Mouse (Mus musculus) inflammation-experienced regulatory T-cells, adult 6 months (primary cell): ENCODE results near the gene Gm11020. TPM values are rescaled to one million over a fixed set of nuclear protein-coding genes. Genes with fewer than 3 reads are reported as not detected.

Experiments
- ATAC-seq: one replicate; pipeline ENCODE4 v1.8.0; 2017
- polyA plus RNA-seq, 3 experiments: library from polyadenylated mRNA; unstranded; fragments of 100-300 nt; shearing (Covaris generic); gene quantifications; one replicate each; pipeline ENCODE4 v1.2.1; 2017

Gene Gm11020
- polyA plus RNA-seq, 3 experiments from 2014 or later, result not detected

- no peak for ATAC-seq
These were observed 21.1 kb downstream of the Gm11020 start for GRCm38 (mm10) chr8:104342426-104342825.

DNA sequence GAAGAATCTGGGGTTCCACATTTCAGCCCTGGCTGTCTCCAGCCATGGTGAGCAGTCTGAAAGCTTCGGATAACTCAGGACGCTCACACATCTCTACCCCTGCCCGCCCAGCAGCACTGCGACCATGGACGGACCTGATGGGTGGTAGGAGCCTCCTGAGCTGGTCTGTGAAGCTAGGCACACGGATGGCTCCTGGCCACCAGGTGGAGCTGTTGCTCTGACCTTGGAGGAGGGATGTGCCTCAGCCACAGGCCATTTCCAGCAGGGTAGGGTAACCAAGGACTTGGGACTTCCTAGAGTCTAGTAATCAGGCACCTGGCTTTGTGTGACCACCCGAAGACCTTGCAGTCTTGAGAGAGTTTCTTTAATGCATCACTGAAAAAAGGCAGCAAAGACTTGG, 22.6 kb downstream of the Gm11020 start:
- ATAC-seq, result peak; percentile 65

DNA sequence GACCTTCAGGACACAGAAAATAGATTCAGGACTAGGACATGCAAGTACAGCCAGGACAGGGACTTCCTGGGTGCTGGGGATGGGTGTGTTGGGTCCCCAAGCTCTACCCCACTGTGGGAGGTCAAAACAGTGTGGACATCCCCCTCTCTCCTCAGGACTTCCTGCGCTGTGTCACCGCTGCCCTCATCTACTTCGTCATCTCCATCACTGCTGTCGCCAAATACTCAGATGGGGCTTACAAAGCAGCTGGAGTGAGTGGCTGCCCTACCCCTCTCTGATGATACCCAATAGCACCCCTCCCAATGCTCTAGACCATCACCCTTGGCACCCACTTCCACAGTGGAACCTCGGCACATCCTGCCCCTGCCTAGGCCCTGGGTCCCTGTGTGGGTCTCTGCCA, 23.3 kb downstream of the Gm11020 start:
- no peak for ATAC-seq

- ATAC-seq, result no peak
These were observed 25.3 kb downstream of the Gm11020 start for GRCm38 (mm10) chr8:104346706-104347105.

DNA sequence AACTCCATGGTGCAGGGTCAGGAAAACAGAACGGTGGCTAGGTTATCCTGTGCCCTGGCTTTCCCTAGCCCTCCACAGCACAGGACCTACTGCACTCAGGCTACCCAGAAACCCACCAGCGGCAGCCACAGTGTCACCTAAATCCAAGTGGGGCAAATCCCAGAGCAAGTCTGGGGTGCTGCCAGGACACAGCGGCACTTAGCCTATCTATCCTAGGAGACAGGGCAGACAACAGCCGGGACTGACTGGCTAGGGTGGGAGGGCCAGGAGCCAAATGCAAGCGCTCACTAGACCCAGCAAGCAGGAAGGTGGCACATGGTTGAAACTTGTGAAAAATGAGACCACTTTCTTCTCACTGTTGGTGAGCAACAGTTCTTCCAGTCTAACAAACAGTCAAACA, 27.6 kb downstream of the Gm11020 start:
- no peak for ATAC-seq

DNA sequence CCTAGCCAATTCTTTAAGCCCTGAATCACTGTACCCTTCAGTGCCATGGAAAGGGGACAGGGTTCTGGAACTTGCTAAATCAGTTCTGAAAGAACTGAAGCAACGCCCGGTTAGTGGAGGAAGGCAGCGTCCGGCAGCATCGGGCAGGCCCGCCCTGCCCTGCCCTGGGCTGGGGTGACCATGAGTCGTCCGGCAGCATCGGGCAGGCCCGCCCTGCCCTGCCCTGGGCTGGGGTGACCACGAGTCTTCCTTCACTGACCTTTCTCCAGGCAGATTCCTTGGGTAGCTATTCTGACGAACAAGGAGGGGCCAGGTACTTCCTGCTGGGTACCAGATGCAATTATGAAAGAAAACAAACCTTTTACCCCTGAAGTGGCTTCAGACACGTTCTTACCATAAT, 28.7 kb downstream of the Gm11020 start:
- no peak for ATAC-seq

- ATAC-seq, result no peak
These were observed 31.8 kb downstream of the Gm11020 start for GRCm38 (mm10) chr8:104353186-104353585.

DNA sequence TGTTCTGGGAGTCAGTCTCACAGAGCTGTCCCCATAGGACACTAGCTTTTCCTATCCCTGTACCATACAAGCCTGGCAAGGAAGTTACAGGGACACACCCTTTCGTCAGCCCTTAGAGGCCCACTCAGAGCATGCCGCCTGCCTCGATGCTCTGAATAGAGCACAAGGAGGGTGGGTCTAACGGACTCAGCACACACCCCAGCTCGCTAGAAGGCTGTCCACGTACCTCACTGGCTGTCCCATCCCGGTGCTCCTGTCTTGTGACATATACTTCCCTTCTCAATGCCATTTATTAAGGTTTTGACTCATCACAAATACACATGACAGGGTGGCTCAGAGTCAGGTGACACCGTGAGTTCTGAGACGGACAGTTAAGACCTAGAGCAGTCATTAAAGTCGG, 33.1 kb downstream of the Gm11020 start:
- ATAC-seq, result no peak

GRCm38 (mm10) chr8:104358637-104359036, 37.3 kb downstream of the Gm11020 start:
- ATAC-seq, result no peak

- no peak for ATAC-seq
These were observed 38.5 kb downstream of the Gm11020 start for GRCm38 (mm10) chr8:104359778-104360456.

DNA sequence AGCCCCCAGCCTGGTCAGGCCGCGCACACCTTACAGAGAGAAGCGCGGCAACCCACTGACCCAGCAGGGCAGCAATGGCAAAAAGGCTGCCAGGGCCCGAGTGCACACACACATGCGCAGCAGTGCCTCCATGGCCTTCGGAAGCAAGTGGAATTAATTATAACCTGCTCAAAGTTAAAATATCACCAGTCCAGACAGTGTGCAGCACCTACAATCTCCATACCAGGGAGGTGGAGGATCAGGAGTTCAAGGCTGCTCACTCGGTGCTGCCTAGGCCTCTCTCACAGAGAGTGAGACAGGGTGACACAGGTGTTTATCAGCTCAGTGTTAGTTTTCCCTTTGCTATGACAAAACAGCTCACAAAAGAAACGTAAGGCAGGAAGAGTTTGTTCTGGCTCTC, 44.3 kb downstream of the Gm11020 start:
- no peak for ATAC-seq

DNA sequence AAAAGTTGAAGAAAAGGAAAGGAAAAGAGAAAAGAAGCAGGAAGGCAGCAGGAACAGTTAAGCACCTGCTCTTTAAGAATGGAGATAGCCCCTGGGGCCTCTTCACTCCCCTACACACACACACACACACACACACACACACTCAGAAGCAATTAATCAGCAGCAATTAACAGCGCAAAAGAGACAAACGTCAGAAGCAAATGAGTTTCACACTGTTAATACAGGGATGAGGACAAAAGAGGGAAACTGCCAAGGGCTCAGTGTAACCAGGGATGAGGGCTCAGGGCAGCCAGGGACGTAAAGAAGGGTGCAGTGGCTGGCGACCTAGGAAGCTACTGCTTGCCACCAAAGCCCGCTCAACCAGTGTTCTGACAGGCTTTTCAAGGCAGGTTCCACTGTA, 46.0 kb downstream of the Gm11020 start:
- ATAC-seq, result no peak

DNA sequence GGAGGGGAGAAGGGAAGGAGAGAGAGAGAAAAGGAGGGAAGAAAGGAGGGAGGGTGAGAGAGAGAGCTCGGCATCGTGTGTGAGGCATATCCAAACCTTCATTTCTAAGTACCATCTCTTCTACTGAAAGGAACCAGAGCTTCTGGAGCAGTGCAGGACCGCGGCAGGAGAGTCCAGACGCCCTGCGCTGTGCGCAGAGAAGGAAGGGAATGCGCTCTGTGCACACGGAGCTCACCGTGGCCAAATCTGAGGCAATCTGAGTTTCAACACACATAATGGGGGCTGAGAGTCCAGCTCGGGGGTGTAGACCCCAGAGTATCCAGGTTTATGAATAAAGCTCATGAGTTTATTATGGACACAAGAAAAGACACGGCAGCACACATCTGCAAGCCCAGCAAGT, 48.2 kb downstream of the Gm11020 start:
- ATAC-seq, result no peak

GRCm38 (mm10) chr8:104370071-104370470, 48.7 kb downstream of the Gm11020 start:
- no peak for ATAC-seq

DNA sequence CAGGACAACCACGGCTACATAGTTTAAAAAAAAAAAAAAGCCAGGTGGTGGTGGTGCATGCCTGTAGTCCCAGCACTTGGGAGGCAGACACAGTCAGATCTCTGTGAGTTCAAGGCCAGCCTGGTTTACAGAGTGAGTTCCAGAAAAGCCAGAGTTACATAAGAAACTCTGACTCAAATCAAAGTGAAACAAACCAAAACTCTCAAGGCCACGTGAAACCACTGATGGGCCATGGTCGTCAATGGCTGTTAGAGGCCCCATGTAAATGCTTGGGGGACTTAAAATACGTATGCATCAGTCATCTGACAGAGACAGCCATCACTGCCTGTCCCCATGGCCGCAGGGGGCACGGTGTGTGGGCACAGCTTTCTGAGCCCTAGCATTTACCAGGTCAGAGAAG, 49.8 kb downstream of the Gm11020 start:
- no peak for ATAC-seq

Other genes starting within 250 kb of the Gm11020 start
- under 1 TPM in 1 of 3 experiments, not detected in 2; 0.49 TPM for gene Cdh5, start 219.9 kb upstream of the Gm11020 start, polyA plus RNA-seq
- not detected for gene Bean1, start 151.1 kb upstream of the Gm11020 start, polyA plus RNA-seq
- 10 to 100 TPM; 27.5 to 57.6 (median 55.8) TPM for gene Tk2, start 73.0 kb upstream of the Gm11020 start, polyA plus RNA-seq
- gene Cklf, start 70.7 kb upstream of the Gm11020 start, polyA plus RNA-seq, result 100 to 1,000 TPM in 1 of 3 experiments, 10 to 100 TPM in 2; 92.1 to 108 (median 97.9) TPM
- not detected for gene Cmtm2a, start 28.4 kb upstream of the Gm11020 start, polyA plus RNA-seq
- gene Gm45711, start 11.5 kb upstream of the Gm11020 start, polyA plus RNA-seq, result not detected
- gene Cmtm1, start 11.4 kb upstream of the Gm11020 start, polyA plus RNA-seq, result not detected
- not detected for gene Cmtm2b, start 663 bp downstream of the Gm11020 start, polyA plus RNA-seq
- 10 to 100 TPM; 14.7 to 21.3 (median 17.4) TPM for gene Cmtm3, start 17.8 kb downstream of the Gm11020 start, polyA plus RNA-seq
- under 1 TPM; 0.32 to 0.78 (median 0.64) TPM for gene Cmtm4, start 74.2 kb downstream of the Gm11020 start, polyA plus RNA-seq
- gene Dync1li2, start 121.5 kb downstream of the Gm11020 start, polyA plus RNA-seq, result 10 to 100 TPM; 23.7 to 32.8 (median 31.2) TPM
- gene Terb1, start 188.3 kb downstream of the Gm11020 start, polyA plus RNA-seq, result not detected
- gene Nae1, start 213.1 kb downstream of the Gm11020 start, polyA plus RNA-seq, result 100 to 1,000 TPM in 1 of 3 experiments, 10 to 100 TPM in 2; 80.0 to 101 (median 91.5) TPM
- gene Car7, start 213.1 kb downstream of the Gm11020 start, polyA plus RNA-seq, result 1 to 10 TPM; 3.3 to 5.5 (median 5.3) TPM